Mouse (Mus musculus): ENCODE measurements at regions not wholly inside any gene's neighbourhood (a gene's known extent, or its start where the extent isn't known, plus 50 kb on each side); places are given as distances from the start of the nearest gene placed in this dataset.
"Not testable (repeated sequence)": the region's sequence is repeated elsewhere in the genome, so short reads cannot be mapped to it uniquely, and the experiment has no call there.

DNA sequence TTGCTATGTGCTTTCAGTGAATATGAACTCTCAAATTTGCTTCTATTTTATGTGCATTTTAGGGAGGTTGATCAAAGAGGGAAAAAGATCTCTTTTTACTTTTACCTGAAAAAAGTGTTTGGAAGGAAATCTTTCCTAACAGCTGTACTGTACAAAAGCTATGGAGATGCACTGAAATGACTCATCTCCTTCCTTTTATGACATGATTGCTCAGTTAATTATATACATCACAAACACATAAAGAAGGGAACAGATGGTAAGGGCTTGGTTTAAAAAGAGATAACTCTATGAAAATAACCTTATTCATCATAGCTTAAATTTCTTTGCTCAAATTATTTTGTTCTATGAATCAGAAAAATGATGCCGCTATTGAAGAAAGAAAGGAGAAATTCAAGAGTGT, 88.7 kb upstream of the Cylc2 start:
- Histone ChIP-seq H3K4me1 (no peaks in the 10 kb centered on the region), H3K27me3 (no peaks in the 10 kb centered on the region), H3K36me3 (replicated peaks) (no peaks in the 10 kb centered on the region), H3K9me3 (no peaks in the 10 kb centered on the region), H3K27ac (no peak overlapping the region), H3K9ac (no peak overlapping the region), H3K4me2 (no peak overlapping the region), H3K4me3 (replicated peaks) (no peak overlapping the region)
- no peak for ATAC-seq (ENCODE audit: low FRiP score)
- 90% methylated on average over 1 of the region's 1 CpGs for WGBS

DNA sequence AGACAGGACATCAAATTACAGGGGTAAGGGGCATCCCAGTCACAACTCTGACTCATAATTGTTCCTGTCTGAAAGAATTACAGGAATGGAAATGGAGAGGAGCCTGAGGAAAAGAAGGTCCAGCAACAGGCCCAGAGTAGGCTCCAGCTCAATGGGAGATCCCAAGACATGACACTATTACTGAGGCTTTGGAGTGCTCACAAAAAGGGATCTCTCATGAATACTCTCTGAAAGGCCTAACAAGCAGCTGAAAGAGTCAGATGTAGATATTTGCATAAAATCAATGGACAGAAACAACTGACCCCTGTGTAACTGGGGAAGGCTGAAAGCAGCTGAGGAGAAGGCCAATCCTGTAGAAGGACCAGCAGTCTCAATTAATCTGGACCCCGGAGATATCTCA, 84.6 kb upstream of the Cylc2 start:
- not testable (repeated sequence) for H3K36me3 ChIP-seq (replicated peaks); H3K4me2 ChIP-seq; H3K27me3 ChIP-seq; ATAC-seq (ENCODE audit: low FRiP score); H3K9ac ChIP-seq; H3K4me3 ChIP-seq (replicated peaks); H3K27ac ChIP-seq; H3K4me1 ChIP-seq; H3K9me3 ChIP-seq
- 72% methylated on average over 1 of the region's 1 CpGs for WGBS

DNA sequence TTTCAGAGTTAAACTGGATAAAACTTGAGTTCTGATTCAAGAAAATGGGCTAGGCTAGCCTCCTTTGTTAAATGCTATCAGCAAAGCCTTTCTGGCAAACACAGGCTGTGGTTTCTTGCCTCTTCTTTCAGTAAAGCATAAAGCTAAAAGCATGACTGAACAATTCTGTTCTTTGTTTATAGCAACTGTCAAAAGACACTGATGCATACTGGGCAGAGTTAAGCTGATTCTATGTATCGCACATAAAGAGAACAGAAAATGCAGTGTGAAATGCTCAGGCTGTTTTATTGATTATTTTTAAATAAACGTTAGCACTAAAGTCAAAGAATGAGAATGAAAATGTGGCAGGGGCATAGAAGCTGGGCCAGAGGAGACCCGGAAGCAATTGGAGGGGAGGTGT, 63.5 kb upstream of the Cylc2 start:
- no peaks in the 10 kb centered on the region for H3K9me3 ChIP-seq
- H3K36me3 ChIP-seq (replicated peaks): no peaks in the 10 kb centered on the region
- H3K9ac ChIP-seq: no peak overlapping the region
- H3K4me1 ChIP-seq: peaks cover 2% of the 10 kb centered on the region; the same call in 1 of the 2 replicates
- no peak overlapping the region for H3K4me2 ChIP-seq
- ATAC-seq (ENCODE audit: low FRiP score): no peak
- H3K4me3 ChIP-seq (replicated peaks): no peak overlapping the region
- no peaks in the 10 kb centered on the region for H3K27me3 ChIP-seq
- WGBS: 39% methylated on average over 3 of the region's 3 CpGs
- no peak overlapping the region for H3K27ac ChIP-seq

DNA sequence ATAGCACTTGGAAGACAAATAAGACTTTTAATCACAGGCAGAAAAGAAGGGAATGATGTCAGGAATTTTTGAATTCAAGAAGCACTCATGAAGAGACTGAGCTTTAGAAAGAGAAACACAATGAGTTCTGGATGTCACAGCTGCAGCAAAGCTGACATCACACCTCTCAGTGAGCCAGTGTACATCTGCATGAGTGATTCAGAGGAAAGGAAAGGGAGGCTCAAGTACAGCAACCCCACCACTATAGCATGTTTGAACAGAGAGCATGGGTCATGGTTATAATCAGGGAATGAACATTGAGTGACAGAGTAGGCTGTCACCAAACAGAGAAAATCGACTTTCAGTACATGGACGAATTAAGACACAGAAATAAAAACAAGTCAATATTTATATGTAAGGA, 62.9 kb upstream of the Cylc2 start:
- Histone ChIP-seq H3K4me1 (peaks cover 2% of the 10 kb centered on the region; the same call in 1 of the 2 replicates), H3K9me3 (no peaks in the 10 kb centered on the region), H3K4me2 (no peak overlapping the region), H3K36me3 (replicated peaks) (no peaks in the 10 kb centered on the region), H3K9ac (no peak overlapping the region), H3K4me3 (replicated peaks) (no peak overlapping the region), H3K27me3 (no peaks in the 10 kb centered on the region), H3K27ac (no peak overlapping the region)
- 81% methylated on average over 2 of the region's 2 CpGs for WGBS
- ATAC-seq (ENCODE audit: low FRiP score): peak; percentile 30; the same call in 1 of the 2 replicates
